Mouse (Mus musculus) neutrophil, adult 5-6 weeks (primary cell): ENCODE results near the gene Gm5089. TPM values are rescaled to one million over a fixed set of nuclear protein-coding genes. Genes with fewer than 3 reads are reported as not detected.

Source experiments
- ATAC-seq: fragments of 151-379, 151-347 bp; 2 replicates; pipeline ENCODE4 v1.8.0; 2017; ENCODE audit warnings: mild to moderate bottlenecking, moderate TSS enrichment; ENCODE audit not compliant: insufficient number of reproducible peaks, poor library complexity, low FRiP score, severe bottlenecking; ENCODE audit errors: extremely low read depth
- total RNA-seq: library from RNA; stranded (forward); fragments of 200-1000 nt; gene quantifications from 2 replicates; pipeline ENCODE4 v1.2.3, GENCODE M21; 2017

The Gm5089 gene
- total RNA-seq, 1 experiment from 2014 or later: not detected

DNA sequence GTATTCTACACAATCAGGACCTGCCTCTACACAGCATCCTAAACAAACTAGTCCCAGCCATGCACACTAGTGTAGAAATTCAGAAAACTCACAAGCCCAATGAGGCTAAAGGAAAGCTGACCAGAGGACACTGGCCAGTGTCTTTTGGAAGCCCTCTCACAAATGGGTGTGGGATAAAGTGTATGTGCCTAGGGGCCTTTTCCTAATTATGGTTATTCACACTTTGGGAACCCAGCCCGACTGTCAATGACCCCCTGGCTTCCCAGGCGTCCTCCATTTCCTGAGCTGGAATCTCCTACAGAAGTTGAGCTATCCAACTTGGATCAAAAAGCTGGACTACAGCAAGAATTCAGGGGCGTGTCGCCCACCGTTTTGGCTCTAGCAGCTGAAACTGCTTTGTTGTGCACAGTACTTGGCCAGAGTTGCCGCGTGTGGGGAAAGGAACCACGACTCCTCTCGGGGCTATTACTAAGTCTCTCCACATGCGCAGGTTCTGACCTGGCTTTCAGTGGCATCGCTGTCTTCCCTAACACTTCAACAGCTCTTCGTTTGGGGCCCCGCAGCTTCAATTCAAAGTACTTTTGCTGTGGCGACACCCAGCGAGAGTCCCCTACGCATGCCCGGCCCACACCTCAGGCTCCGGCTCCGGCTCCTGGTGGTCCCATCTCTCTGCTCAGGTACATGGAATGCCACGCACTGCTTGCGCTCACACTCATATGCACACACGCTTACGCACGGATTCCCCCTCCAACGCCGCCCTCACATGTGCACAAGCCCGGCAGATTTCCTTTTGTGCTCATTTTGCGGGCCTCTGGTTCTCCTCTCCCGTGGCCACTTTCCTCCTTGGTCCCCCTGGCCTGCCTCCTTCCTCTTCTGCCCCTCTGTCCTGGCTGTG, 1.1 kb downstream of the Gm5089 start:
- ATAC-seq: no peak

DNA sequence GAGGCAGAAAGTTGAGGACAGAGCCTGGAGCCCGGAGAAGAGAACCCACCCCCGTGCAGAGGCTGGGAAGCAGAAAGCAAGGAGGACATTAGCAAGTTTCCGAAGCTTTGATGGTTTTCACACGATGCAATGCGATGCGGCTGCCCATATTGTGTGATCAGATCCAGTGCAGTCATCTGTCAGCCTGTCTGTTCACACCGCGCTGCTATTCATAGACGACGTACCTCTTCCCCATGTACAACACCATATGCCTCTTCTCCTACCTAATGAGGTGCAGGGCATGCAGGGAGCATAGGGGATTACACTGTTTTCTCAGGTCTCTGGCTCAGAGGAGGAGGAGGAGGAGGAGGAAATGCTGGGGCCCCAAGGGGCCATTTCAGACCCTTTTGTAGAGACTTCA, 14.1 kb downstream of the Gm5089 start:
- ATAC-seq: no peak

DNA sequence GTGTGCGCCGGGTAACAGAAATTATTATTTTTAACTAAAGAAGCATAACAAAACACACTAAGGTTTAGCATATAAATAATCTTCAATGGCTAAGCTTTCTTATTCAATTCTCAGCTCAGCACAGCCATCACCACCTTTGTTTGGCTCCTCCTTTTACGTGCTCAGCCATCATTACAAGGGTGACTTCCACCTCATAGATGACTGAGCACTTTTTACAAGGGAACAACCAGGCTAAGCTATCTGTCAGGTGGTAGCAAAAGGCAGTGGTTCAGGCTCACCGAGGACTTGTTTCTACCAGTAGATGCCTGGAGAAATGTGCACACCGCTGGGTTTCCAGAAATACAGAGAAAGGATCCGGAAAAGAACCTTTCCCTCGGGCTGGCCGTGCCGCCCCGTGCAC, 16.9 kb downstream of the Gm5089 start:
- no peak for ATAC-seq

DNA sequence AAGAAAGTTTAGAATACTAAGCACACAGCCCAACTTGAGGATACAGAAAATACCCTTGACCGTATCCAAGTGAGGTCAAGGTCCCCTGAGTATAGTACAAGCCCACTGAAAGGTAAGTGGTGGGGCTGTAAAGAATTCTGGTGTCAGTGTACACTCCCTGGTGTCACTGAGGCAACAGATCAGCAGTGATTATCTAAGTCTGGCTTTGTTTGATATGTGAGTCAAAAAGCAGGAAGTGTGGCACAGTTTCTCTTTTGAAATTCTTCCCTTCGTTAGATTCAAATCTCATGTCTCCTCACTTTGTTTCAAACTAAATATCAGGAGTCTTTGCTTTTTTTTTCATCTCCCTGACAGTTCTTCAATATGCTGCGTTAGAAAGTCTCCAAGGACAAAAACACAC, 18.4 kb downstream of the Gm5089 start:
- ATAC-seq: no peak

DNA sequence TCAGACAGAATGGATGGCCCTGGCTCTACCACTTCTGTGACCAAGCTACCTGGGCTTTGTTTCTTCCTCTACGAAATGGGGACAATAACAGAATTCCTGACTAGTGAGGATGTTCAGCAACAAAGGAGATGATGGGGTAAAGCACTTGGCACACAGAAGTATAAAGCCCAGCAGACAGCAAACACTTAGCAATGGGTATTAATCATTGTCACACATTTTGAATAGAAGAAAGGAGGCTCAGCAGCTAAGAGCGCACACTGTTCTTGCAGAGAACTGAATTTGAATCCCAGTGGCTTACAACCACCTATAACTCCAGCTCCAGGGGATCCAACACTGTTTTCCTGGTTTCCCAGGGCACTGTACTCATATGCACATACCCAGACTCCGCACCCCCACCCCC, 23.3 kb downstream of the Gm5089 start:
- no peak for ATAC-seq

DNA sequence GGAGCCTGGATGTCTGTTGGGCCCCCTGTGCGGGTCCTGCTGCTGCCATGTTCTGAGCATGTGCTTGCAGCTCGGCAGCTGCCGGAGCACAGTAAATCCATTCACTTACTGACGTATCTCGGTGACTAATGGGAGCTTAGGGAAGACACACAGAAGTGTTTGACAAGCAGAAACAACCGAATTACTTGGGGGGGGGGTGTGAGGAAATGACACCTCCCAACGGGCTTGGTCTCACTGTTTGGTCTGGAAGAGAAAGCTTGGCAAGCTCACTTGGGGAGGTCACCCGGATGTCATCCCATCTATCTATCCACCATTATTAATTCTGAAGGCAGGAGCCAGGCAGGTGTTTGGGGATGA, 23.7 kb downstream of the Gm5089 start:
- ATAC-seq: no peak

DNA sequence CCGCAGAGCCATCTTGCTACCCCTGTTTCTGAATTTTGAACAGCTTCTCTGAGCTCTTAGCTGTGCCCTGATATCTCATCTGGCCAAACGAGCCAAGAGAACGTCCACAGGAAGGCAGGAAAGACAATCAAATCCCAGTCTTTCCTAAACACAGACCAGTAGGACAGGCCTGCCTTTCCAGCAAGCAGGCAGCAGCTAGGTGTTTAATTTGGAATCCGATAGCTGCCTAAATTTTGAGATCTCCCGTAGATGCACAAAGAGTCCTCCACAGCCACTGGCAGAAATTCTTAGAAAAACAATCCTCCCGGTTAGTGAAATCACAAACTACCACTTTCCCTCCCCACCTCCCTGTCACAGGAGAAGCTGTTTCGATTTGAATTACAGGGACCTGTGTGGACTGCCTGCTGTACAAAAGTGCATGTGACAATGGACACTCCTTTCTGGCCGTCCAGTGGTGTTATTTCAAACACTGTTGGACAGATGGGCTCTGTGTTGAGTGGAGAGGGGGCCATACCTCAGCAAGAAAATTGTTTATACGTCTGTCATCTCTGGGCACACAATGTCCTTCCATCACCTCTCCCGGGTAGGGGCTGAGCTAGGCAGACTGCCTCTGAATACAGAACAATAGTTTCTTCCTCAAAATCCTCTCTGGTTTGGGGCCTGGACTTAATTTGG, 24.2 kb downstream of the Gm5089 start:
- ATAC-seq: no peak

DNA sequence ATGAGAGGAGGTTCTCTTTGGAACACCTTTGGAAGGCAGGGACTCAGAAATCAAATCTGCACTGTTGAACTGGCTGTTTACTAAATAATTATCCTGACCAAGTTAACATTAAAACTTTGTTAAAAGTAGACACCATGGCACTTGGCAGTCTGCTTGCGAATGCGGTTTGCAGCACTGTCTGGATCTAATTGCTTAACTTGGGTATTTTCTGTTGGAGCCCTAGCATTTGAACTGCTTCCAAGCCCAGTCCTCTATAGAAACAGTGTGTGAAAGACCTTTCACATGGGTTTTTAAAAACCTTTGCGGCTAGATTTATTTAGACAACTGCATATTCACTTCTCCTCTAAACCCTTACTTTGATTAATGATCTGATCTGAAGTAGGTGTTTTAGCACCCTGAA, 26.5 kb downstream of the Gm5089 start:
- ATAC-seq: no peak

DNA sequence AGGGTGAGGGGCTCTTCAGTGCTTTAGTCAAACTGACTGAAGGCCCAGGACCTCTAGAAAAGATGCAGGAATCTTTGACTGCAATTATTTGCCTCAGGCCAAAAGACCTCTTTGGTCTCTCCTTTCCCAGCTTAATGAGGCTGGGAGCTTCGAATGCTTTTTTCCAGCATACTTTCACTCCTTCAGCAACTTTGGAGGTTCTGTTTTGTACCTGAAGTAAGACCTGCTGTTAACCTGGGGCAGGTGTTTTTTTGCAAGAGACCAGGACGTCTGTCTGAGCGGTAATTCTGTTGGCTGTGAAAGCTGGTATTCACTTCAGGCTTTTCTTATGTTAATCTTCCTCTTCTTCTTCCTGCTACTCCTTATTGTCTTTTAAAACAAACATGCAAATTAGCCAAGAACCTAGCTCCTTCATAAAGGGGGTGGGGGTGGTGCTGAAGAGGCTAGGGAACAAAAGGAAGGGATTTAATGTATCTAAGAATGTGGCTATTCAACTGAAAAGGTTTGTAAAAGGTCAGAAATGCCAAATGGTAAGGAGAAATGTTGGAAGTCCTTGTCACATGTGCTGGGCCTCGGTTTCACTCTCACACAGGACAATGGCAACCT, 34.6 kb downstream of the Gm5089 start:
- ATAC-seq: no peak

DNA sequence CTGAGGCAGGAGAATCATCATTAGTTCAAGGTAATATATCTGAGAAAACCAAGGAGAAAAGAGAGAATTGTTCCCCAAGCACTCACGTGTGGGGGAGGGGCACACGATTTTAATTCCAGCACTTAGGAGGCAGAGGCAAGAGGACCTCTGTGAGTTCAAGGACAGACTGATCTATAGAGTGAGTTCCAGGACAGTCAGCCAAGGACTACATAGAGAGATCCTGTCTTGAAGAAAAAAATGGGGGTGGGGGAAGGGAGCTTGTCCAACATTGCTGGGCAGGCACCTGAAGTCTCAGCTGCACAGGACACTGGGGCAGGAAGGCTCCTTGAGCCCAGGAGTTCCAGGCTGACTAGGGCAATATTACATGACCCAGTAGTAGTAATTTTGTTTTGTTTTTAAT, 36.1 kb downstream of the Gm5089 start:
- no peak for ATAC-seq

DNA sequence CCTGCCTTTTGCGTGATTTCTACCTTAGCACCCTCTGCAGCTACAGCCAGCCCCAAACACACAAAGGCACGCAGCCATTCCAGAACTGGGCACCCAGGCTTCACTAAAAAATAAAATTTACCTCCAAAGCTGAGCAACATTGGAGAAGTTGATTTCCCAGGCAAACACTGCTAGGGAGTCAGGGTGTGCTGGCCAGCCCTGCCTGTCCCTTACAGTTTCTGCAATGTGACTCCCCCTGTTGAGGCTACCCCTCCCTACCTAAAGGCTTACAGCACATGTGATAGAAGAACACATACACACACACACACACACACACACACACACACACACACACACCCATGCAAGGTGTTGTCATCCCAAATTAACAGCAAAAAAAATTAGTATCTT, 37.4 kb downstream of the Gm5089 start:
- no peak for ATAC-seq

DNA sequence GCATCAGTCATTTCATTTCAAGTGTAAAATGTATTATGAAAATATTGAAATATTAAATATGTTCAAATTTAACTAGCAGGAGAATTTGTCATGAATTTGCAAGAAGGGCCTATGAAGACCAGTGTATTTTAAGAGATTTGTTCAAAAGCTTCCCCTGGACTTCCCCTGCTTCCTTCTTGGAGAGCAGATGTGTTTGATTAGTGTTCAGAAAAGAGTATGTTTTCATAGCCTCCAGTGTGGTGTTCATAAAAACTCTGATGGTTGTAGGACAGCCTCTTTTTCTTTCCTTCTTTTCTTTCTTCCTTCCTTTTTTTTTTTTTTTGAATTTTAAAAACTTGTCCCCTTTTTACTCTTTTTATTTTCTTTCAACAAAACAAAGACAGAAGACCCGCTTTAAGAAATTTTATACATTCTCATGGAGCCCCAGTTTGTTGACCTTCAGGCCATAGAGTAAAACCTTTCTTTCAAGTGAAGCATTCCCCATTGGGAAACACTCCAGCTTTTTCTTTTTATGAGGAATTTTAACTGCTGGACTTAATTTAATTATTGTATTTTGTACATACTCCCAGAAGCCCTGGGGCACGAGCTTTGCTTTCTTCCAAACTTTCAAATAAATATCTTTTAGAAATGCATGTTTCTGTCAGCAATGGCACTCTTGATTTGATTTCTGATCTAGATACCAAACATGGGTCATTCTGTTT, 37.9 kb downstream of the Gm5089 start:
- ATAC-seq: no peak

DNA sequence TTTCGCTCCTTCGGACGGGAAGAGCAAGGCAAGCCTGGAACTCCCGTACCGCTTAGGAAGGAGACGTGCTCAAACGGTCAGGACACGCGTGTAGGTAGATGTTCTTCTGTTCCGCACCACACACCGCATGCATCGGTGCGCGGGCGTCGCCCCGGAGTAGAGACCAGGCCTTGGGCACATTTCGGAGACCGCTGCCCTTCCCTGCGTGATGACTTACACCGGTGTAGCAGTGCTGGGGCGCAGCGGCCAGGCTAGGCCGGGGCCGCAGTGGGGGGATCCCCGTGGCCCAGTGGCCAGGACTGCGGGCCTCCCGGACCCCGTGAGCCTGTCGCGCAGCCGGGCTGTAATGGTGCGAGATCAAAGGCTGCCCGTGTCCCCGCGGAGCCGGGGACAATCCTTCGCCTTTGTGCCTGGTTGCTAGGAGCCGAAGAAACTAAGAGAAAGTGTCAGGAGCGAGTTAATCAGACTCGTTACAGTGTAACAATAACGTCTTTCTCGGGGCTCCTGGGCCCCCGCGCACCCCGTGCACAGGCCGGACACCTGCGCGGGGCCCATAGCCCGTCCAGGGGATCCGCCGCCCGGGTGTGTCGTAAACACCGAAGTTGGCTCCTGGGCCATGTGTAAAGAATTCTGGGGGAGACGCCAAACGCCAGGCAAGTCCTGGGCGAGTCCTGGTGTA, 44.2 kb downstream of the Gm5089 start:
- no peak for ATAC-seq

DNA sequence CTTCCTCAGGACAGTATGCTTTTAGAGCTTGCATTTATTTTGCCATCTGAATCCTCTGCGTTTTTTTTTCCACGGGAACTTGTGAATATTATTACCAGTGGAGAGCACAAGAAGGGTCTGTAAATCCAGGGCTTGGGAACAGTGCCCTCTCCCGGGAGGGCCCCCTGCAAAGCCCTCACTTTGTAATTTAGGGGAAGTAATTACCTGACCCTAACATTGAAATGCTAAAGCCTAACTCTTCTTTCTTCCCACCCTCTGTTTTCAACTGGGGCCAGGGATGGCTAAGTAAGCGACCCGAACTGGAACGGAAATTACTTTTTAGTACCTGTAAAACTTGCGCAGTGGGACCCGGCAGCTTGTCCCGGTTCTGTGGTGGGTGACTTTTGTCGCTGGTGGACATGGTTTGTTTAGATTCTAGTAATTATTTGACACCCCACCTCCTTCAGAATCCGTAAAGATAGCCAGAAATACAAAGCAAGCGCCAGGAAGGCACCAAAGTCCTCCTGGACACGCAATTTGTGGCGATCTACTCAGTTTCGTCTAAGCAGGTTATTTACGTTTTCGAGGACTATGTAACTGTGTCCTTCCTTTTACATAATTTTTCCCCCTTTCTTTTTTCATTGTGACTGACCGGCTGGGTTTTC, 44.9 kb downstream of the Gm5089 start:
- no peak for ATAC-seq

DNA sequence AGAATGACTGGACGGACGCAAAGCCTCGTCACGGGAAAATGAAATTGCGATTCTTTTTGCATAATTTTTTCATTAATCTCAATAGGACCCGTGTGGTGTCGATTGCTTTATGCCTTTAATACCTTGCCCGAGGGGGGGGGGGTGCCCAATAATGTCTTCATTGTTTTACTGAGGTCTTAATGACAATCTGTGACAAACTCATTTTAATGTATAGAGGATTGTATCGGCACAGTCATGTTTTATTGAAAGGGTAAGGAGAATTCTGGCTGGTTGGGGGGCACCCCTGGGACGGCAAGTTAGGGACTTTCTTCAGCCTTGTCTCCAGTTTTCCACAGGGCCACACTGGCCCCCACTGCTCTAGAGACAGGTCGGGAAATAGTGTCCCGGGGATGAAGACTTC, 45.7 kb downstream of the Gm5089 start:
- ATAC-seq: no peak

DNA sequence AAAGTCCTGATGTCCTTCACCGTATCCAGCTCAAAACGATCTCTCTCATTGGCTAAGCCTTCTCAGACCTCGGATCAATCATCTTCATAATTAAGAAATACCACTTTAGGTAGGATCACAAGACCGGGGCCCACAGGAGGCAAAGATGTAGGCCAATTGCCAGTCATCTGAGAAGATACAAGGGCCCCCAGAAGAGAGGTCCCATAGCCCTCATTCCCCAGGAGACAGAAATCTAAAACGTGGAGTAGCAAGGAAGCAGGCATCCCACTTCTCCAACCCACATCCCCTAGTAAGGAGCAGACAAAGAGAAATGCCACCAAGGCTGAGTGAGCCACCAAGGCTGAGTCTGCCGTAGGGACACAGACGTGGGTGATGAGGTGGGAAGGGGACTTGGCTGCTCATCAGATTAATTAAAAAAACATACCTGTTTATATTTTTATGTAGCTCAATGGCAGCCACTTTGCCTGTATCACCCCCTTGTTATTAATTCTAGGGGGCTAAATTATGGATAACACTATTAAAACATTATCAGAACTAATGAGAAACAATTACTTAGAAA, 46.2 kb downstream of the Gm5089 start:
- ATAC-seq: no peak

DNA sequence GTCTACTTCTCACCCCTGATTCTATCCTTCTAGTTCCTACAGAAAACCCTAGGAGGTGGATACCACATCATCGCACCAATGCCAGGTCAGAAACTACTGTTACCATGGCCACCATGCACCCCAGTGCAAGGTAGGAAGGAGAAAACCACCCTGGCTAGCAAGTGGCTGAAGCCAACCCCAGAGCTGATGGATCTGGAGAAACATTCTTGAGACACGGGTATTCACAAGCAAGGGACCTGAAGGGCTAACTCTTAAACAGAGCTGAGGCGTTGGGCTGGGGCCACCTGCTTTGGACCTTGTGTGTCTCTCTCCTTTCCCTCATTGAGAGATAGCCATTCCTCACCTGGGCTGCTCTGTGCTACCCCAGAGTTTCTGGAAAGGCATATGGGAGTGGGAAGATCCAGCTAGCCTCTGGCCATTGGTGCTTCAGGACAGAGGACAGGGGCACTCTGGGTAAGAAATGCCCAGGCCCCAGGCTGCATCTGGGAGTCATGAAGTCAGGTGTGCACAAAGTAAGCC, 47.4 kb downstream of the Gm5089 start:
- ATAC-seq: no peak

DNA sequence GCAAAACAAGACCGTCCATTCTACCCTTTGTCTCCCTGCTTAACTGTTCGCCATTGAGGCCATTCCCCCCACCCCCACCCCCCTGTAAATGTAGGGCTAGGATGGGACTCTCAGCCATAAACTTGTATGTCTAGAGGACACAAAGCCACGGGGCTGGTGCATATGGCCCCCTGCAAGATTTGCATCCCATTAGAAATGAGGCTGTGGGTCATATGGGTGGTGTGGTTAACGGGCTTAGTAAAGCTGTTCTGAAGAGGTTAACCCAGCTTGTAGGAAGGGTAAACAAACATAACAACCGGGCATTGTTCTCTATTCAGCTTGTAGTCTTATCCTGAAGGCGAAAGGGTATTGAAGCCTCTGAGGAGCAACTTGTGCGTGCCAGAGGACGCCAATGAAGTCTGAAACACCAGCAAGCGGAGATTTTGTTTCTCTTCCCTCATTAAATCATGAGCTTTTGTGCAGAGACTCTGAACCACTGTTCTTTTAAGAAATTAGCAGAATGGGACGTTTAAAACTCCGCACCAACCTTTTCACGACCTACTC, 48.1 kb downstream of the Gm5089 start:
- ATAC-seq: no peak
